Mouse (Mus musculus): ENCODE results near the gene Gpx2. TPM values are rescaled to one million over a fixed set of nuclear protein-coding genes. Genes with fewer than 3 reads are reported as not detected.

Gpx2 gene
- 0.12 TPM in 1 of 2 replicates, not detected in the other for polyA plus RNA-seq (2015; fragmentation: Nextera tagmentation; extraction: Ambion mirVana)

- Histone ChIP-seq H3K27ac (no peak within 1 kb of the TSS), H3K9ac (no peak within 1 kb of the TSS), H3K4me3 (no peak within 1 kb of the TSS), H3K4me2 (no peak within 1 kb of the TSS), H3K27me3 (no peaks in the 10 kb centered on the region), H3K4me1 (no peaks in the 10 kb centered on the region), H3K36me3 (ENCODE audit: poor library complexity, severe bottlenecking) (no peaks in the 10 kb centered on the region), H3K9me3 (replicated peaks) (no peaks in the 10 kb centered on the region)
- 74% methylated on average over 5 of the region's 5 CpGs for WGBS
- no peak for ATAC-seq
Observed at GRCm38 (mm10) chr12:76795350-76795749, at the start of gene Gpx2. TSS of gene Gpx2 (minus strand) at chr12:76795554.

- Histone ChIP-seq H3K9ac (no peak overlapping the region), H3K27ac (no peak overlapping the region), H3K4me3 (no peak overlapping the region), H3K9me3 (replicated peaks) (no peaks in the 10 kb centered on the region), H3K27me3 (no peaks in the 10 kb centered on the region), H3K4me1 (no peaks in the 10 kb centered on the region), H3K4me2 (no peak overlapping the region), H3K36me3 (ENCODE audit: poor library complexity, severe bottlenecking) (0 out of 2 replicates have a peak, but pooled peaks cover 4% of the 10 kb centered on the region)
- WGBS, result 89% methylated on average over 15 of the region's 15 CpGs
- no peak for ATAC-seq
Observed at GRCm38 (mm10) chr12:76844346-76845061, 49.1 kb upstream of the Gpx2 start.

GRCm38 (mm10) chr12:76840081-76840480 is 44.7 kb upstream of the Gpx2 start:
- no peaks in the 10 kb centered on the region for H3K9me3 ChIP-seq (replicated peaks)
- ATAC-seq, result no peak

GRCm38 (mm10) chr12:76839298-76839697 is 43.9 kb upstream of the Gpx2 start:
- no peak overlapping the region for H3K27ac ChIP-seq
- peaks cover 10% of the 10 kb centered on the region for H3K4me1 ChIP-seq
- H3K27me3 ChIP-seq, result no peaks in the 10 kb centered on the region
- H3K9me3 ChIP-seq (replicated peaks), result no peaks in the 10 kb centered on the region
- 0 out of 2 replicates have a peak, but pooled peaks cover 4% of the 10 kb centered on the region for H3K36me3 ChIP-seq (ENCODE audit: poor library complexity, severe bottlenecking)
- WGBS, result 96% methylated on average over 4 of the region's 4 CpGs
- H3K4me3 ChIP-seq, result no peak overlapping the region
- ATAC-seq, result no peak
- no peak overlapping the region for H3K9ac ChIP-seq
- H3K4me2 ChIP-seq, result no peak overlapping the region

More at GRCm38 (mm10) chr12:76840081-76840480, 44.7 kb upstream of the Gpx2 start:
- H3K4me3 ChIP-seq, result no peak overlapping the region
- H3K9ac ChIP-seq, result no peak overlapping the region
- no peak overlapping the region for H3K4me2 ChIP-seq
- 86% methylated on average over 6 of the region's 6 CpGs for WGBS
- peaks cover 10% of the 10 kb centered on the region for H3K4me1 ChIP-seq
- H3K27ac ChIP-seq, result no peak overlapping the region
- H3K27me3 ChIP-seq, result no peaks in the 10 kb centered on the region
- 0 out of 2 replicates have a peak, but pooled peaks cover 4% of the 10 kb centered on the region for H3K36me3 ChIP-seq (ENCODE audit: poor library complexity, severe bottlenecking)

- H3K27me3 ChIP-seq, result no peaks in the 10 kb centered on the region
- no peaks in the 10 kb centered on the region for H3K9me3 ChIP-seq (replicated peaks)
- peaks cover 10% of the 10 kb centered on the region for H3K4me1 ChIP-seq
- H3K36me3 ChIP-seq (ENCODE audit: poor library complexity, severe bottlenecking), result 0 out of 2 replicates have a peak, but pooled peaks cover 2% of the 10 kb centered on the region
- H3K27ac ChIP-seq, result no peak overlapping the region; the same call in 1 of the 2 replicates
- ATAC-seq, result 0 out of 2 replicates have a peak, but pooled peaks have one; percentile 1
- peak overlapping the region; percentile 76 for H3K4me3 ChIP-seq
- peak overlapping the region; percentile 78 for H3K9ac ChIP-seq
- H3K4me2 ChIP-seq, result peak overlapping the region; percentile 81
- 14% methylated on average over 21 of the region's 21 CpGs for WGBS
Observed at GRCm38 (mm10) chr12:76837844-76838650, 42.7 kb upstream of the Gpx2 start.

GRCm38 (mm10) chr12:76837101-76837843 is 41.9 kb upstream of the Gpx2 start:
- peaks cover 10% of the 10 kb centered on the region for H3K4me1 ChIP-seq
- WGBS, result under 1% methylated on average over 43 of the region's 43 CpGs
- H3K36me3 ChIP-seq (ENCODE audit: poor library complexity, severe bottlenecking), result no peaks in the 10 kb centered on the region
- peak overlapping the region; percentile 75 for H3K27ac ChIP-seq
- no peaks in the 10 kb centered on the region for H3K9me3 ChIP-seq (replicated peaks)
- ATAC-seq, result peak; percentile 99
- peak overlapping the region; percentile 81 for H3K4me2 ChIP-seq
- H3K9ac ChIP-seq, result peak overlapping the region; percentile 78
- no peaks in the 10 kb centered on the region for H3K27me3 ChIP-seq
- peak overlapping the region; percentile 76 for H3K4me3 ChIP-seq

GRCm38 (mm10) chr12:76832704-76833103 is 37.4 kb upstream of the Gpx2 start:
- Histone ChIP-seq H3K27ac (no peak overlapping the region), H3K9ac (no peak overlapping the region), H3K4me3 (no peak overlapping the region), H3K36me3 (ENCODE audit: poor library complexity, severe bottlenecking) (no peaks in the 10 kb centered on the region), H3K4me1 (no peaks in the 10 kb centered on the region), H3K4me2 (no peak overlapping the region), H3K27me3 (no peaks in the 10 kb centered on the region), H3K9me3 (replicated peaks) (no peaks in the 10 kb centered on the region)
- 2% methylated on average over 3 of the region's 3 CpGs for WGBS
- no peak for ATAC-seq

- WGBS, result 58% methylated on average over 4 of the region's 4 CpGs
- Histone ChIP-seq H3K4me2 (no peak overlapping the region), H3K4me3 (no peak overlapping the region), H3K36me3 (ENCODE audit: poor library complexity, severe bottlenecking) (no peaks in the 10 kb centered on the region), H3K9me3 (replicated peaks) (no peaks in the 10 kb centered on the region), H3K27ac (no peak overlapping the region), H3K27me3 (peaks cover 35% of the 10 kb centered on the region), H3K9ac (no peak overlapping the region), H3K4me1 (peaks cover 20% of the 10 kb centered on the region)
- ATAC-seq, result no peak
Observed at GRCm38 (mm10) chr12:76825283-76825682, 29.9 kb upstream of the Gpx2 start.

GRCm38 (mm10) chr12:76822651-76823041 is 27.3 kb upstream of the Gpx2 start, which contains the start of gene Rab15:
TSS of gene Rab15 (minus strand) at chr12:76822908.
- Histone ChIP-seq H3K4me2 (peak within 1 kb of the TSS; percentile 90), H3K27ac (peak within 1 kb of the TSS; percentile 45; the same call in 1 of the 2 replicates), H3K4me1 (peaks cover 28% of the 10 kb centered on the region), H3K36me3 (ENCODE audit: poor library complexity, severe bottlenecking) (no peaks in the 10 kb centered on the region), H3K27me3 (peaks cover 47% of the 10 kb centered on the region), H3K9ac (peak within 1 kb of the TSS; percentile 85), H3K9me3 (replicated peaks) (no peaks in the 10 kb centered on the region), H3K4me3 (peak within 1 kb of the TSS; percentile 61)
- WGBS, result 3% methylated on average over 17 of the region's 17 CpGs
- no peak; the same call in none of the 2 replicates for ATAC-seq

GRCm38 (mm10) chr12:76822002-76822650 is 26.8 kb upstream of the Gpx2 start:
- Histone ChIP-seq H3K27me3 (peaks cover 47% of the 10 kb centered on the region), H3K27ac (peak overlapping the region; percentile 45; the same call in 1 of the 2 replicates)
- under 1% methylated on average over 57 of the region's 66 CpGs for WGBS

GRCm38 (mm10) chr12:76820615-76821014 is 25.3 kb upstream of the Gpx2 start:
- Histone ChIP-seq H3K36me3 (ENCODE audit: poor library complexity, severe bottlenecking) (no peaks in the 10 kb centered on the region), H3K9me3 (replicated peaks) (no peaks in the 10 kb centered on the region), H3K4me2 (peak overlapping the region; percentile 90; the same call in 1 of the 2 replicates), H3K27me3 (peaks cover 47% of the 10 kb centered on the region), H3K27ac (no peak overlapping the region), H3K4me1 (peaks cover 28% of the 10 kb centered on the region), H3K4me3 (no peak overlapping the region), H3K9ac (no peak overlapping the region)
- WGBS, result 41% methylated on average over 4 of the region's 4 CpGs
- ATAC-seq, result no peak

More at GRCm38 (mm10) chr12:76822002-76822650, 26.8 kb upstream of the Gpx2 start:
- Histone ChIP-seq H3K4me3 (peak overlapping the region; percentile 61), H3K9ac (peak overlapping the region; percentile 85), H3K9me3 (replicated peaks) (no peaks in the 10 kb centered on the region), H3K36me3 (ENCODE audit: poor library complexity, severe bottlenecking) (no peaks in the 10 kb centered on the region), H3K4me2 (peak overlapping the region; percentile 90), H3K4me1 (peaks cover 28% of the 10 kb centered on the region)
- peak; percentile 81 for ATAC-seq
